Mouse (Mus musculus): ENCODE data around the gene Os9.

Os9 gene

GRCm38 (mm10) chr10:127115068-127115467, 5.9 kb downstream of the Os9 start:
- DNase-seq (ENCODE audit: low spot score in 2 of 2): no peak

DNA sequence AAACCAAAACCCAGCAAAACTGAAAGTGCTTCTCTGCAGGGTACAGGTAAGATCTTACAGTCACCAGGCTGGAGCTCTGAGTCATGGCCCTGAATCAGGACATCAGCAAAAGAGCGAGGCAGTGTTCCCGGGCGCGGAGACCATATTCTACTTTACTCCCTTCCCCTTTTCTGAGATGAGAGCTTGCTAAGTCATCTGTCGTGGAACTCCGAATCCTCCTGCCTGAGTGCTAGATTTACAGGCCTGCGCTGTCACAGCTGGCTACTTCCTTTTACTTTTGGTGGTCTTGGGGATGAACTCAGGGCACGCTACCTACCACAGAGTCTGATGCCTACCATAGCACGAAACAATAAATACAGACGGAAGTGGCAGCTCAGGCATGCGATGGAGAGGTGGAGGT, 6.5 kb downstream of the Os9 start:
- DNase-seq (ENCODE audit: low spot score in 2 of 2): no peak

- no peak for DNase-seq (ENCODE audit: low spot score in 2 of 2)
Measured at GRCm38 (mm10) chr10:127111001-127111887, 9.7 kb downstream of the Os9 start.

DNA sequence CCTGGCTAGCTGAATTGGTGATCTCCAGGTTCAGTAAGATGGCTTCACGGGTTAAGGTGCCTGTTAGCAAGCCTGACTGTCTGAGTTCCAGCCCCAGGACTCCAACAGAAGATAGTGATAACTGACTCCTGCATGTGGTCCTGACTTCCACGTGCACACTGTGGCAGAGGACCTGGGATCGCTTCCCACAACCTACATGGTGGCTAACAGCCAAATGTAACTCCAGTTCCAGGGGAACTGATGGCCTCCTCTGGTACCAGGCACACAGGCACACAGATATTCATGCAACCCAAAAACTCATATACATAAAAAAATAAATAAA, 12.7 kb downstream of the Os9 start:
- no peak for DNase-seq (ENCODE audit: low spot score in 2 of 2)

- peak in 1 of 2 experiments; percentile 30 for DNase-seq (ENCODE audit: low spot score in 2 of 2)
Measured at GRCm38 (mm10) chr10:127107563-127108261, 13.2 kb downstream of the Os9 start.

DNA sequence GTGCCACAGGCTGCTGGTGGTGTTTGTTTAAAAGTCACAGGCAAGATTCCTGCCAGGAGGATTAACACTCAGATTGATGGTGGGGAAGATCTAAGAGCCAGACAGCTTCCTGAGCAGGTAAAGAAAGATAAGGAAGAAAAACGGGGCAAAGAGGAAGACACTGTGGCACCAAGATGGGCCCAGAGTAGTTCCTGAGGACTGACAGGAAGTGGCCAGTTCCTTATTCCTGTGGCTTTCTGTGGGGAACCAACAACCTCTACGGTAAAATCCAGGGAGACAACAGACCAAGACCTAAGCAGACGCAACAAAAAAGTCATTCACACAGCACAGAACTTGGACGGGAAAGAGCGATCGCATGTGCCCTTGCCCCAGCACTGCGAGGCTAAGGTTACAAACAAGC, 17.3 kb downstream of the Os9 start:
- no peak for DNase-seq (ENCODE audit: low spot score in 2 of 2)

DNA sequence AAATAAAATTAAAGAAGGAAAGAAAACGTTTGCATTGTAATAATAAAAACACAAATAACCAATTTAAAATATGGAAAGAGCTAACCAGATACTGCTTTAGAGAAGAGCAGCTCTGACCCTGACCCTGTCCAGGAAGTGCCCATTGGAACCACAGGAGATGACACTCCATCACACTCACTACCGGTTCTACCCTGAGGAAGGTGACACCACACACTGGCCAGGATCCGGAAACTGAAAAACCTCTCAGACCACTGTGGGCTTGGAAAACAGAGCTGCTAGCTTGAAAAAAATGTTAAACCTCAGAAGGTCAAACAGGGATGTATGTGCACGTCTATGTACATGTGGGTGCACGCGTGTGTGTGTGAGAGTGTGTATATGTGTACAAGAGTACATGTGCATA, 19.8 kb downstream of the Os9 start:
- no peak for DNase-seq (ENCODE audit: low spot score in 2 of 2)

DNA sequence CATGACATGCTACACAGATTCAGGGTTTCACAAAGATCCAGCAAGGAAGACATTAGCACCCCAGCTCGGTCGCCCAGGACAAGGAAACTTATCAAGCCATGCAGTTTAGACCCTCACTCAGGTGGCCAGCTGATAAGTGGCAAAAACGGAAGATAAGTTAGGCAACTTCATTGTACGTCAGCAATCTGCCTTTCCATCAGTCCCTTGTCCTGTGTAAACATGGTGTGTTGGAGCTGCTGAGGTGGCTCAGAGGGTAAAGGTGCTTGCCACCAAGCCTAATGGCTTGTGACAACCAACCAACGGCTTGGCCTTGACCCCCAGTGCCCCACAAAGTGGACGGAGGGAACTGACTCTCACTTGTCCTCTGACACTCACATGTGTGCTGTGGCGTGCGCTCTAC, 20.5 kb downstream of the Os9 start:
- no peak for DNase-seq (ENCODE audit: low spot score in 2 of 2)

- DNase-seq (ENCODE audit: low spot score in 2 of 2): no peak
Measured at GRCm38 (mm10) chr10:127099868-127100267, 21.1 kb downstream of the Os9 start.

DNA sequence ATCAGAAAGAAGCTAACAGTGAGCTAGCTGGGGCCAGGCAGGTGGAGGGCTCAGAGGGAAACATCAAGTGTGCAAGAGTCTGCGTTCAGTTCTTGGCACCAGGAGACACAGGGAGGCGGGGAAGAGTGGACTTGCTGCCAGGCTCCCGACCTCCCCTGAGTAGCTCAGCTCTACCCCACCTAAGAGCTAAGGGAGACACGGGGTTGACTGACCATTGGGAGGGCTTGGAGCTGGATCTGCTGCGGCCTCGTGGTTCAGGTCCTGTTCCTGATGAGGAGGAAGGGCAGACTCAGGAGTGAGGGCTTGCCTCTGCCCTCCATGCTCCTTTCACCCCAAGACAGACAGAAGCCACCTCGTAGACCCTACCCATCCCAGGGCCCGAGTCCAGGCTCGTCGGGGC, 21.7 kb downstream of the Os9 start:
- no peak for DNase-seq (ENCODE audit: low spot score in 2 of 2)

- DNase-seq (ENCODE audit: low spot score in 2 of 2): no peak
Measured at GRCm38 (mm10) chr10:127098514-127098913, 22.4 kb downstream of the Os9 start.

GRCm38 (mm10) chr10:127094382-127094802, 26.5 kb downstream of the Os9 start:
- DNase-seq (ENCODE audit: low spot score in 2 of 2): no peak

GRCm38 (mm10) chr10:127092742-127093141, 28.2 kb downstream of the Os9 start:
- DNase-seq (ENCODE audit: low spot score in 2 of 2): no peak

GRCm38 (mm10) chr10:127091507-127092396, 29.2 kb downstream of the Os9 start:
- DNase-seq (ENCODE audit: low spot score in 2 of 2): no peak

DNA sequence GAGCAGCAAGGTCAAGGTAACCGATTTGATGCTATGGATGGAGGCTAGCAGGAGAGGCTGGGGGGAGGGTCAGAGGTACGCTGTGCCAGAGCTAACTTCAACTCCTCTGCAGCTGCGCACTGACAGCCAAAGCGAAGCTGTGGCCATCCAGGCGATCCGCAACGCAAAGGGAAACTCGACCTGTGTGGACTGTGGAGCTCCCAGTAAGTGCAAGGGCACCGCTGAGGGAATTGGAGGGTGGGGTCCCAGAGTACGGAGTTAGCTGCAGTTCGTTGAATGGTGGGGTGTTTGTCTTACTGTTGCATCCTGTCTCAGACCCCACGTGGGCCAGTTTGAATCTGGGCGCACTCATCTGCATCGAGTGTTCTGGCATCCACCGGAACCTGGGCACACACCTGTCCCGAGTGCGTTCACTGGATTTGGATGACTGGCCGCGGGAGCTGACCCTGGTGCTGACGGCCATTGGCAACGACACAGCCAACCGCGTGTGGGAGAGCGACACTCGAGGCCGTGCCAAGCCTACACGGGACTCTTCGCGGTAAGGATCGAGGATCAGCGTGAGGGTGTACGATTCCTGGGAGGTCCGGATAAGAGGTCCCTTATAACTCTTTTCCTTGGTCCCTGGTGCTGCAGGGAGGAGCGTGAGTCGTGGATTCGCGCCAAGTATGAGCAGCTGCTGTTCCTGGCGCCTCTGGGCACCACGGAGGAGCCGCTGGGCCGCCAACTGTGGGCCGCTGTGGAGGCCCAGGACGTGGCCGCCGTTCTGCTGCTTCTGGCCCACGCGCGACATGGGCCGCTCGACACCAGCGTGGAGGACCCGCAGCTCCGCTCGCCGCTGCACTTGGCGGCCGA, 30.1 kb downstream of the Os9 start:
- no peak for DNase-seq (ENCODE audit: low spot score in 2 of 2)

GRCm38 (mm10) chr10:127085633-127086032, 35.3 kb downstream of the Os9 start:
- DNase-seq (ENCODE audit: low spot score in 2 of 2): no peak

- no peak for DNase-seq (ENCODE audit: low spot score in 2 of 2)
Measured at GRCm38 (mm10) chr10:127085052-127085451, 35.9 kb downstream of the Os9 start.

GRCm38 (mm10) chr10:127083915-127084306, 37.0 kb downstream of the Os9 start:
- DNase-seq (ENCODE audit: low spot score in 2 of 2): no peak

GRCm38 (mm10) chr10:127083292-127083914, 37.5 kb downstream of the Os9 start:
- DNase-seq (ENCODE audit: low spot score in 2 of 2): no peak

DNA sequence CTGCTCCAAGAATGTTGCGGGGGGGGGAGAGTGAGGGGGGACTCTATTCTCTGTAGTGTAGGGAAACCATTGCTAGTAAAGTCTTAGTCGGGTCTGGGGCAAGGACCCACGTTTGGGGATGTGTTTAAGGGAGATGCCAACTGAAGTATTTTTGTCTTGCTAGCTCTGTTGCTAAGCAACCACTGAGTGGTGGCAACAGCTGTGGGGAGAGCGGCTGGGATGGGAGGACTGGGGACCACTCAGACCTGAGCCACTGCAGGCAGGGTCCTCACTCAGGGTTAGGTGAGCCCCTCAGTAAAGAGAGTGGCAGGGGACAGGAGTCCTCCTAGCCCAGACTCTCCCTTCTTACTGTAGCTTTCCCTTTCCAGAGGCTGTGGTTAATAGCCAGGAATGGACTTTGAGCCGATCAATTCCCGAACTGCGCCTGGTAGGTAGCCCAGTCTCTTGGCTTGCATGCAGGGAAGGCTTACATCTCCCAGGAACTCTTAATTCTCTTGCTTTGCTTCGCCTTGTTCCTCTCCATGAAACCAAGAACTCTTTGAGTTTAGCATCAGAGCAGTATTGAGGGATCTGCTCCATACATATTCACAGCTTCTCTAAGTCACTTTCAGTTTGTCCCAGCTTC, 38.8 kb downstream of the Os9 start:
- no peak for DNase-seq (ENCODE audit: low spot score in 2 of 2)

Measured in spleen, postnatal 10 days (tissue).